Mouse (Mus musculus) ES-CJ7 (cell line): ENCODE measurements around the gene Gpatch8.

Experiments used
- DNase-seq: peaks from one replicate; pipeline ENCODE4 v3.0.0; 2011; ENCODE audit warnings: low read depth, low spot score

The Gpatch8 gene

GRCm38 (mm10) chr11:102496732-102497131 lies 59.5 kb downstream of the Gpatch8 start:
- no peak for DNase-seq

- DNase-seq: no peak
Observed at GRCm38 (mm10) chr11:102496206-102496605, 60.0 kb downstream of the Gpatch8 start.

- DNase-seq: no peak
Observed at GRCm38 (mm10) chr11:102495742-102496141, 60.5 kb downstream of the Gpatch8 start.

GRCm38 (mm10) chr11:102495114-102495513 lies 61.1 kb downstream of the Gpatch8 start:
- DNase-seq: no peak

GRCm38 (mm10) chr11:102494063-102494650 lies 62.0 kb downstream of the Gpatch8 start:
- peak; percentile 30 for DNase-seq

GRCm38 (mm10) chr11:102493241-102493640 lies 63.0 kb downstream of the Gpatch8 start:
- no peak for DNase-seq

GRCm38 (mm10) chr11:102487901-102488300 lies 68.3 kb downstream of the Gpatch8 start:
- DNase-seq: no peak

GRCm38 (mm10) chr11:102486733-102487386 lies 69.3 kb downstream of the Gpatch8 start:
- DNase-seq: peak; percentile 88

GRCm38 (mm10) chr11:102481779-102482178 lies 74.4 kb downstream of the Gpatch8 start:
- no peak for DNase-seq

- DNase-seq: no peak
Observed at GRCm38 (mm10) chr11:102480897-102481296, 75.3 kb downstream of the Gpatch8 start.

- DNase-seq: no peak
Observed at GRCm38 (mm10) chr11:102480111-102480510, 76.1 kb downstream of the Gpatch8 start.

GRCm38 (mm10) chr11:102479581-102479980 lies 76.6 kb downstream of the Gpatch8 start:
- DNase-seq: no peak

GRCm38 (mm10) chr11:102478671-102479070 lies 77.5 kb downstream of the Gpatch8 start:
- no peak for DNase-seq

GRCm38 (mm10) chr11:102475027-102475426 lies 81.2 kb downstream of the Gpatch8 start:
- no peak for DNase-seq

GRCm38 (mm10) chr11:102469648-102470357 lies 86.4 kb downstream of the Gpatch8 start, which contains the start of gene Itga2b:
Itga2b (minus strand) TSS chr11:102470122.
- no peak for DNase-seq

- DNase-seq: peak; percentile 89
Observed at GRCm38 (mm10) chr11:102467041-102467631, 89.1 kb downstream of the Gpatch8 start.

- DNase-seq: no peak
Observed at GRCm38 (mm10) chr11:102465713-102466436, 90.3 kb downstream of the Gpatch8 start.

GRCm38 (mm10) chr11:102464901-102465300 lies 91.3 kb downstream of the Gpatch8 start:
- no peak for DNase-seq

- DNase-seq: no peak
Observed at GRCm38 (mm10) chr11:102461764-102462163, 94.4 kb downstream of the Gpatch8 start.

- DNase-seq: no peak
Observed at GRCm38 (mm10) chr11:102460541-102460940, 95.7 kb downstream of the Gpatch8 start.

GRCm38 (mm10) chr11:102455740-102456396 lies 100.3 kb downstream of the Gpatch8 start:
- peak; percentile 89 for DNase-seq
